Mouse (Mus musculus): ENCODE results near the gene Dtnb. TPM values are rescaled to one million over a fixed set of nuclear protein-coding genes. Genes with fewer than 3 reads are reported as not detected.

The Dtnb gene
- polyA plus RNA-seq, 1 experiment from 2014 or later = 14.2 TPM

DNA sequence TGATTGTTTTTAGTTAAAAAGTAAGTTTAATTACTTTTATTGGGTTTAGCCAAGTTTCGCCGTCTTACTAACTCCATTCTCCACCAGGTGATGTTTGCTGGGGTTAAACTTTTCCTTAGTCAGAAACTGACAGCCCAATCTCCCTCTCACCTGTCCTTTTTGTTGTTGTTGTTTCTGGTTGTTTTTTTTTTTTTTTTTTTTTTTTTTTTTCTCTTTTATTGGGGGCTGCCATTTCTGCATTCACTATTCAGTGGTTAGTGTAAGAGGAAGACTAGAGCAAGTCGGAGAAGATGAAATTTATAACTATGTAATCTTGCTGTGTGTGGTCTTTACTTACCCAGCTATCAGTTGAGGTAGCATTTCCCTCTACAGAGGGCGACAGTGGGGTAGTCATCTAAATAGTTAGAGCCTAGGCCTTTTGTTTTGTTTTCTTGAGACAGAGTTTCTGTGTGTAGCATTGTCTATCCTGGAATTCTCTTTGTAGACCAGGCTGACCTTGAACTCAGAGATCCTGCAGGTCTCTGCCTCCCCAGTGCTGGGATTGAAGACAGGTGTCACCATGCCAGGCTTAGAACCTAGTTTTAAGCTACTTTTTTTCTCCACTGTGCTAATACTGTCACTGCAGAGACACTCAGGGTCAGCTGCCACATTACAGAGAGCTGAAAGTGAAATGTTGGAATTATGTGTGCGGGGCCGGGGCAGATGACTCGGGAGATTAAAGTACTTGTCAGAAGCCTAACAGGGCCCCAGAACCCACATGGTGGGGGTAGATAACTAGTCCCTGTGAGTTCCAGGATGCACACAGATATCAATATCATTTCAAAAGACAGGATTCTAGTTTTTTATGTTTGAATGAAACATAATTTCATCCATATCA, 46.2 kb downstream of the Dtnb start:
- no peak overlapping the region for H3K4me3 ChIP-seq (ENCODE audit: low read length)
- no peak overlapping the region for H3K9ac ChIP-seq (ENCODE audit: low read length)
- no peaks in the 10 kb centered on the region for H3K36me3 ChIP-seq (ENCODE audit: control insufficient read depth, insufficient read depth)
- no peaks in the 10 kb centered on the region for H3K4me1 ChIP-seq (ENCODE audit: control insufficient read depth, insufficient read depth, low read length)
- H3K27ac ChIP-seq (ENCODE audit: low read length) = no peak overlapping the region
- H3K9me3 ChIP-seq (replicated peaks; ENCODE audit: control insufficient read depth, low read length) = no peaks in the 10 kb centered on the region
- H3K27me3 ChIP-seq (ENCODE audit: control insufficient read depth, insufficient read depth, low read length) = no peaks in the 10 kb centered on the region
- no peak overlapping the region for H3K4me2 ChIP-seq (ENCODE audit: low read depth, low read length)
- no peak for ATAC-seq (replicated peaks; ENCODE audit: extremely low read depth, insufficient read depth, low FRiP score)
- 89% methylated on average over 7 of the region's 7 CpGs for WGBS

GRCm38 (mm10) chr12:3619021-3619367, 46.8 kb downstream of the Dtnb start:
- Histone ChIP-seq H3K9me3 (replicated peaks; ENCODE audit: control insufficient read depth, low read length) (no peaks in the 10 kb centered on the region), H3K9ac (ENCODE audit: low read length) (no peak overlapping the region), H3K36me3 (ENCODE audit: control insufficient read depth, insufficient read depth) (no peaks in the 10 kb centered on the region), H3K4me3 (ENCODE audit: low read length) (no peak overlapping the region), H3K27me3 (ENCODE audit: control insufficient read depth, insufficient read depth, low read length) (no peaks in the 10 kb centered on the region), H3K4me1 (ENCODE audit: control insufficient read depth, insufficient read depth, low read length) (no peaks in the 10 kb centered on the region), H3K27ac (ENCODE audit: low read length) (no peak overlapping the region), H3K4me2 (ENCODE audit: low read depth, low read length) (no peak overlapping the region)
- 85% methylated on average over 3 of the region's 3 CpGs for WGBS
- no peak for ATAC-seq (replicated peaks; ENCODE audit: extremely low read depth, insufficient read depth, low FRiP score)

DNA sequence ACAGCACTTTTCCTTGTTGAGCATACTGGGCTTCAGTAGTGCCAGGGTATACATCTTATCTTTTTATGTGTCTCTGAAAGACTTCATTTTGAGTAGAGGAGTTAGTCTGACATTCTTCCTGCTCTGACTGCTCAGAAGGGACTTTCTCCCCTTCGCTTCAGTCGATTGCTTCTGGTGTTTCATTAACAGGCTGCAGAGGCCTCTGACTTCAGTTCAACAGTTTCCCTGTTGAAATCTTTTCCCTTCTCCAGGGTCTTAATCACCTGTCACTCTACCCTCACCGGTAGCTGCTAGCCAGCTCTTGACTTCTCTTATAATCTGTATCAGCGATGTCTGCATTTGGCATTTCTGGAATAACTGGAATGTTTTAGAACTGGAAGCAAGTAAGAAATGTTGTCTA, 54.7 kb downstream of the Dtnb start:
- Histone ChIP-seq H3K4me3 (ENCODE audit: low read length) (no peak overlapping the region), H3K36me3 (ENCODE audit: control insufficient read depth, insufficient read depth) (no peaks in the 10 kb centered on the region; the same call in 1 of the 2 replicates), H3K27ac (ENCODE audit: low read length) (no peak overlapping the region), H3K9me3 (replicated peaks; ENCODE audit: control insufficient read depth, low read length) (no peaks in the 10 kb centered on the region), H3K27me3 (ENCODE audit: control insufficient read depth, insufficient read depth, low read length) (no peaks in the 10 kb centered on the region), H3K9ac (ENCODE audit: low read length) (no peak overlapping the region), H3K4me1 (ENCODE audit: control insufficient read depth, insufficient read depth, low read length) (peaks cover 3% of the 10 kb centered on the region; the same call in 1 of the 2 replicates), H3K4me2 (ENCODE audit: low read depth, low read length) (no peak overlapping the region)
- no peak for ATAC-seq (replicated peaks; ENCODE audit: extremely low read depth, insufficient read depth, low FRiP score)
- 33% methylated on average over 4 of the region's 4 CpGs for WGBS

DNA sequence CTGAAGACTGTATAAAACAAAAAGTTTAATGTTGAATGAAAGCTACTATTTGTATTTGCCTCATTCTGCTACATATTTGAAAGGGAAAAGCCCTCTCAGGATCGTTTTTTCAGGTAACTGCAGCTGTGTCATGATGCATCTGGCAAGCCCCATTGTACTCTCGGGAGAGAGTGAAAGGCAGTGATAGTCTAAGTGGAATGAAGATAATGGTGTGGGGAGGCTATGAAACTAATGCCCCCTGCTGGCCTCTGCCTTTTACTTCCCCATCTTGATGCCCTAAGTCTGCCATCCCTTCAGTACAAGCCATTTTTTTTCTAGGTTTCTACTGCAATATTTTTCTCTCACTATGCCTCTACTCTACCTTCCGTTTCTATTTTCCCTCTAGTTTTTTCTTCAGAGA, 69.8 kb downstream of the Dtnb start:
- H3K9ac ChIP-seq (ENCODE audit: low read length) = no peak overlapping the region
- no peaks in the 10 kb centered on the region for H3K4me1 ChIP-seq (ENCODE audit: control insufficient read depth, insufficient read depth, low read length)
- 36% methylated on average over 3 of the region's 3 CpGs for WGBS
- no peaks in the 10 kb centered on the region for H3K27me3 ChIP-seq (ENCODE audit: control insufficient read depth, insufficient read depth, low read length)
- H3K4me2 ChIP-seq (ENCODE audit: low read depth, low read length) = no peak overlapping the region
- H3K9me3 ChIP-seq (replicated peaks; ENCODE audit: control insufficient read depth, low read length) = no peaks in the 10 kb centered on the region
- H3K27ac ChIP-seq (ENCODE audit: low read length) = no peak overlapping the region
- H3K36me3 ChIP-seq (ENCODE audit: control insufficient read depth, insufficient read depth) = no peaks in the 10 kb centered on the region
- no peak overlapping the region for H3K4me3 ChIP-seq (ENCODE audit: low read length)
- ATAC-seq (replicated peaks; ENCODE audit: extremely low read depth, insufficient read depth, low FRiP score) = peak; percentile 65

DNA sequence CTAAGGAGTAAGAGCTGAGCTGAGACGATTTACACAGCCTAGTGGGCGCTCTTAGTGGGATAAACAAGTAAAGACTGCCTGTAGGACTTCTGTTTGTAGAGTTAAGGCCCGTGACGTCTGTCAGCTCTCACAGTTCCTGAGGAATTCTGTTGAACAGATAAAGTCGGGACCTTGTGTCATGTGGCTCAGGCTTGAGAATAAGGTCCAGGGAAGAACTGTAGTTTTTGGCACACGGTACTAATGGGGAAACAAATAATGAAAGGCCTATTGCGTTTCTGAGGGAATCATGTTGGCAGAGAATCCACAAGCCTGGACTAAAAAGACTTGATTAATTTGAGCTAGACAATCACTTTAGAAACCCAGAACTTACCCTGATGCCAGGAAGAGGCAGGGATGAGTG, 84.6 kb downstream of the Dtnb start:
- WGBS = 48% methylated on average over 7 of the region's 7 CpGs
- H3K4me1 ChIP-seq (ENCODE audit: control insufficient read depth, insufficient read depth, low read length) = peaks cover 12% of the 10 kb centered on the region
- no peak overlapping the region for H3K4me2 ChIP-seq (ENCODE audit: low read depth, low read length)
- H3K9me3 ChIP-seq (replicated peaks; ENCODE audit: control insufficient read depth, low read length) = no peaks in the 10 kb centered on the region
- no peak overlapping the region for H3K9ac ChIP-seq (ENCODE audit: low read length)
- H3K27me3 ChIP-seq (ENCODE audit: control insufficient read depth, insufficient read depth, low read length) = no peaks in the 10 kb centered on the region
- H3K4me3 ChIP-seq (ENCODE audit: low read length) = no peak overlapping the region
- ATAC-seq (replicated peaks; ENCODE audit: extremely low read depth, insufficient read depth, low FRiP score) = 0 out of 2 replicates have a peak, but pooled peaks have one; percentile 52
- no peaks in the 10 kb centered on the region for H3K36me3 ChIP-seq (ENCODE audit: control insufficient read depth, insufficient read depth)
- H3K27ac ChIP-seq (ENCODE audit: low read length) = no peak overlapping the region

DNA sequence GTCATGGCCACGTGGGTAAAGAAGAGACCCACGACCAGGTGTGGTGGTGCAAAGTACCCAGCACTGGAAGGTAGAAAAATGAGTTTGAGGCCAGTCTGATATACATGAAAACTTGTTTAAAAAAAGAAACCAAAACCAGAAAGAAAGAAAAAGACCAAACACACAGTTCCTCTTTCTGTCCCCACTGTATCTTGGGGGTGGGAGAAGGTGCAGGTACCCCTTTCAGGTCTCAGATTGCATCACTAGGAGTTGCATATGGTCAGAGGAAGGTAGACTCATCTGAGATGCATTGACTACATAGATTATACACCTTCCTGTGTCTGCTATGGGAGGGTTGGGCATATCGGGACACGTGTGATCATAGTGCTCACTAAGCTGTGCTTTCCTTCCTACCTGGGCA, 85.1 kb downstream of the Dtnb start:
- Histone ChIP-seq H3K4me1 (ENCODE audit: control insufficient read depth, insufficient read depth, low read length) (peaks cover 12% of the 10 kb centered on the region), H3K27me3 (ENCODE audit: control insufficient read depth, insufficient read depth, low read length) (no peaks in the 10 kb centered on the region), H3K36me3 (ENCODE audit: control insufficient read depth, insufficient read depth) (no peaks in the 10 kb centered on the region), H3K27ac (ENCODE audit: low read length) (no peak overlapping the region), H3K4me2 (ENCODE audit: low read depth, low read length) (no peak overlapping the region), H3K9me3 (replicated peaks; ENCODE audit: control insufficient read depth, low read length) (no peaks in the 10 kb centered on the region), H3K9ac (ENCODE audit: low read length) (no peak overlapping the region), H3K4me3 (ENCODE audit: low read length) (no peak overlapping the region)
- ATAC-seq (replicated peaks; ENCODE audit: extremely low read depth, insufficient read depth, low FRiP score) = no peak
- WGBS = 76% methylated on average over 4 of the region's 4 CpGs

DNA sequence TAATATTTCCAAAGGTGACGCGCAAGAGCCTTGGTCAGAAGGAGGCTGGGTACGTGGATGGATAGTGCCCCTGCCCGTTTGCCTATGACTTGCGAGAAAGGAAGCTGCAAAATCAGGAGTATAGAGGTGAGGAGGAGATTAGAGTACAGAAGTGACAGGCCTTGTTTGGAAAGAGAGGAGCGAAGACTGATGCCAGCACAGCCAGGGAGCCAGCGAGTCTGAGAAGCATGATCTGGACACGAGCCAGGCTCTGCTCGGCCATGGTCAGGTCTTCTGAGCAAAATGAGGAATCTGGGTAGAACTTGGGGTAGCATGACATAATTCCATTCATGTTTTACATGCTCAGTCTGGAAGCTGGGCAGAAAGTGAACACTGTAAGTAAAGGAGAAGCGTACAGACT, 85.6 kb downstream of the Dtnb start:
- ATAC-seq (replicated peaks; ENCODE audit: extremely low read depth, insufficient read depth, low FRiP score) = no peak
- no peak overlapping the region for H3K27ac ChIP-seq (ENCODE audit: low read length)
- no peak overlapping the region for H3K4me3 ChIP-seq (ENCODE audit: low read length)
- 52% methylated on average over 10 of the region's 10 CpGs for WGBS
- no peak overlapping the region for H3K4me2 ChIP-seq (ENCODE audit: low read depth, low read length)
- H3K9ac ChIP-seq (ENCODE audit: low read length) = no peak overlapping the region
- peaks cover 12% of the 10 kb centered on the region for H3K4me1 ChIP-seq (ENCODE audit: control insufficient read depth, insufficient read depth, low read length)
- no peaks in the 10 kb centered on the region for H3K9me3 ChIP-seq (replicated peaks; ENCODE audit: control insufficient read depth, low read length)
- no peaks in the 10 kb centered on the region for H3K27me3 ChIP-seq (ENCODE audit: control insufficient read depth, insufficient read depth, low read length)
- no peaks in the 10 kb centered on the region; the same call in 1 of the 2 replicates for H3K36me3 ChIP-seq (ENCODE audit: control insufficient read depth, insufficient read depth)

DNA sequence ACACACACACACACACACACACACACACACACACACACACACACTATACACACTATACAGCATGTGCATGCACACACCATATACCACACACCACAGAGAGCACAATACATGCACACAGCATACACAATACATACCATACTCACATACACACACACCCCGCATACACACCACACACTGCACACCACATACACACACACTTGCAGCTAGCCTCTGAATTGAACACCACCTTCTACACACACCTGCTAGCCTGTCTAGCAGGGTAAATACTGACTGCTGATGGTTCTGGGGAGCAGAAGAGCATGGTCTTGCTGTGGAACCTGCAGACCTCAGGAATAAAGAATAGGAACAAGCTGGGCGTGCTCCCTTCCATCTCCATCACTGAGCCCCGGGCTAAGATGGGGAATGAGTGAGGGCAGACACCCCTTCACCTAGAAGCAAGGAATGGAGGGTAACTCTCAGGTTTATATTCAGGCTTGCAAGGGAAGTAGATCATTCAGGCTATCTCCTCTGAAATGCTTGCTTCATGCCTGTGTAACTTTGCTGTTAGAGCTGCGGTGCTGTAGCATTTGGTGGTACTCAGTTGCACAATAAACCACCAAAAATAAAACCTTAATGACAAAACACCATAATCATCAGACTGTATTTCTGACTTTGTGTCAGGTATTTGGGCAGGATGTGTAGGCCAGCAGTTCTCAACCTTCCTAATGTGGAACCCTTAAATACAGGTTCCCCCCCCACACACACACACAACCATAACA, 87.6 kb downstream of the Dtnb start:
- Histone ChIP-seq H3K4me3 (ENCODE audit: low read length) (no peak overlapping the region), H3K36me3 (ENCODE audit: control insufficient read depth, insufficient read depth) (no peaks in the 10 kb centered on the region; the same call in 1 of the 2 replicates), H3K27ac (ENCODE audit: low read length) (no peak overlapping the region), H3K4me1 (ENCODE audit: control insufficient read depth, insufficient read depth, low read length) (peaks cover 12% of the 10 kb centered on the region), H3K9me3 (replicated peaks; ENCODE audit: control insufficient read depth, low read length) (no peaks in the 10 kb centered on the region), H3K27me3 (ENCODE audit: control insufficient read depth, insufficient read depth, low read length) (no peaks in the 10 kb centered on the region), H3K9ac (ENCODE audit: low read length) (no peak overlapping the region), H3K4me2 (ENCODE audit: low read depth, low read length) (no peak overlapping the region)
- WGBS = 85% methylated on average over 4 of the region's 4 CpGs
- ATAC-seq (replicated peaks; ENCODE audit: extremely low read depth, insufficient read depth, low FRiP score) = no peak

- H3K4me2 ChIP-seq (ENCODE audit: low read depth, low read length) = no peak overlapping the region
- WGBS = 37% methylated on average over 1 of the region's 1 CpGs
- H3K9ac ChIP-seq (ENCODE audit: low read length) = no peak overlapping the region
- no peak for ATAC-seq (replicated peaks; ENCODE audit: extremely low read depth, insufficient read depth, low FRiP score)
- no peak overlapping the region for H3K27ac ChIP-seq (ENCODE audit: low read length)
- H3K36me3 ChIP-seq (ENCODE audit: control insufficient read depth, insufficient read depth) = no peaks in the 10 kb centered on the region; the same call in 1 of the 2 replicates
- H3K9me3 ChIP-seq (replicated peaks; ENCODE audit: control insufficient read depth, low read length) = no peaks in the 10 kb centered on the region
- no peaks in the 10 kb centered on the region for H3K27me3 ChIP-seq (ENCODE audit: control insufficient read depth, insufficient read depth, low read length)
- peaks cover 12% of the 10 kb centered on the region for H3K4me1 ChIP-seq (ENCODE audit: control insufficient read depth, insufficient read depth, low read length)
- H3K4me3 ChIP-seq (ENCODE audit: low read length) = no peak overlapping the region
Observed at GRCm38 (mm10) chr12:3660985-3661635, 88.9 kb downstream of the Dtnb start.
